Mouse (Mus musculus) spleen, postnatal 4 days (tissue): ENCODE data around the gene Pttg1.

Experiments used
- DNase-seq, 2 experiments: peaks; one replicate each; pipeline ENCODE4 v3.0.0; 2022; ENCODE audit warnings: low spot score in 2 of 2

Pttg1 gene

DNA sequence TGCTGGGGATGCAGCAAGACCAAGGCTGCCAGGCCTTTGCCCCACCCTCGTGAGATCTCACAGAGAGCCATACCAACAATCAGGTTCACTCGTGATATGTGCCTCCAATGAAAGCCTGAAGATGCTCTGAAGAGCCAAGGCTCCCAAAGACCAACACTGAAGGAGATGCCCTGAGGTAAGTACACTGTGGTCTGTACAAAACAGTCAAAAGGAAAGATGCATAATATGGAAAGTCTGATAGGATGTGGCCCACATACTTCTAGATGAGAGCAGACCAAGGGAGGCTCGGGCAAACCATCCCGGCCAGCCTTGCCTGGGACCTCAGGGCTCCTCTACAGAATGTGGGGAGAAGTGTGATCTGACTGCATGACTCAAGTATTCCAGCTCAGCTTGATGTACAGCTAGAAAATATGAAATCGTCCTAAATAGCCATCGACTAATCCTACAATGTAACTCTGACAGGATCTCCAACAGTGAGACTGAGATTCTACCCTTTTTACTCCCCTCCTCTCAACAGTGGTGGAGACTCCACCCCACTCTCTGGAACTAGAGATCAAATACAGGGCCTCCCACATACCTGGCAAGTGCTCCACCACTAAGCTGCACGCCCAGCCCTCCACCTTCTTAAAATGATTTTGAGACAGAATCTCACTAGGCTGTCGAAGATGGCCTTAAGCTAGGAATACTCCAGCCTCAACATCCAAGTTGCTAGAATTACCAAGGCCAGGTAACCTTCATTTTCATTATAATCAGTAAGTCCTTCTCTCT lies 48.8 kb downstream of the Pttg1 start:
- DNase-seq: no peak

DNA sequence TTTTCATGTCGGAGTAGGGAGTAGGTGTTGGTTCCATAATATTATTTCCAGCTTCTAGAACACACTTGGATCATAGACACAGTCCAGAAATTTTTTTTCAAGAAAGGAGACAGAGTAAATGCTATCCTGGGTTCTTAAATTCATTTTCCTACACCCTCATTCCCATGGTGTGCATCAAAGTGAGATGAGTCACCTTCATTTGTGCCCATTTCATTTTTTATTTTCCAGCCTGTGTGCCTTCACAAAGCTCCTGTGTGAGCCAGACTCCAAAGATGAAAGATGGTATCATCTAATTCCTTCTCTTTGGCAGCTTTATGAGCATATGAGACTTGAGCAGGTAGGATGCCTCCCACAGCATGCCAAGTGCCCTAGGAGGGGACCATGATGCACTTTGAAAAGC lies 49.5 kb downstream of the Pttg1 start:
- DNase-seq: no peak

DNA sequence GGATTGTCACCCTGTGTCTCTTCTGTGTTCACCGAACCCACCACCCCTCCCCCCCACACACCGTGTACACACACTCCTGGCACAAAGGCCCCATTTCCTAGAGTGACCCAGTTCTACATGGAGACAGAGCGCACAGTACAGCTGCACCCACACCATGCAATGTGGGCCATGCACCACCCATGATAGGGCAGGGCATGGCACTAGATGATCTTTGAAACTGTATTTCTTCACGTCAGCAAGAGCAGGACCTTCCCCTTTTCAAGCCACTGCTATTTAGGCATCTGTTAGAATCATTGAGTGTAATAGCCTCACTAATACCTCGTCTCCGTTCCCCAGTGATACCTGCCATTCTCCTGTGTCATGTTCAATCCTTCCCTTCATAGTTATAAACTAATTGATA lies 51.1 kb downstream of the Pttg1 start:
- DNase-seq: no peak

DNA sequence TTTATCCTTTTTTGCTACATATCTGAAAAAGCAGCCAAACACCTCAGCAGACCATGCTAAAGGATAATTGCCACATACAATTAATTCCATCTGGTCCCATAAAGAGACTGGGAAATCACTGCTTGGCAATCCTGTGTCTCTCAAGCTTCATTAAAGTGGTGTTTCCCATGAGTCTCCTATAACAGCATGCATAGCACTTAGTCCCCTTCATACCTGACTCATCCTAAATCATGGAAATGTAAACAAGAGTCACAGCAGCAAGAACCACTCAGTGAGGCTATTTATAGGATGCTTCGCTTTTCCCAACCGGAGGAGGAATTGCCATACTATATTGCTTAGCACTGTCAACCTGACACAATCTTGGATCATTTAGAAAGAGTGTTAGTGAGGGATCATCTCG lies 52.7 kb downstream of the Pttg1 start:
- DNase-seq: no peak

DNA sequence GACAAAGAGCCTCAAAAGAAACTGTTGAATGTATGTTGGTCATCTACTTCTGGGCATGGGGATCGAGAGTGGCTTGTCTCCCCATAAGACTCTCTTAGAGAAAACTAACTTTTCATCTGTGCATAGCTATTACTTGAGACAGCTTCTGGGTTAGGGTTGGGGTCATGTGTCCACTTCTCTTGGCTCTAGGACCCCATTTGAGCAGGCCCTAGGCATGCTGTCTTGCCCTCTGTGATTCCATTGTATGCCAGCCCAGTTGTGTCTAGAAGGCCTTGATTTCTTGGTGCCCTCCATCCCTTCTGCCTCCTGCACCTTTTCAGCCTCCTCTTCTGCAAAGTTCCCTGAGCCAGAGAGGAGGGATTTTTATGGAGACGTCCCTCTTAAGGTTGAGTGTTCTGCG lies 54.2 kb downstream of the Pttg1 start:
- no peak for DNase-seq
